Mouse (Mus musculus): ENCODE results near the gene Slc1a2. TPM values are rescaled to one million over a fixed set of nuclear protein-coding genes. Genes with fewer than 3 reads are reported as not detected.

The Slc1a2 gene
- polyA plus RNA-seq, 1 experiment from 2014 or later, result 1.1 TPM

DNA sequence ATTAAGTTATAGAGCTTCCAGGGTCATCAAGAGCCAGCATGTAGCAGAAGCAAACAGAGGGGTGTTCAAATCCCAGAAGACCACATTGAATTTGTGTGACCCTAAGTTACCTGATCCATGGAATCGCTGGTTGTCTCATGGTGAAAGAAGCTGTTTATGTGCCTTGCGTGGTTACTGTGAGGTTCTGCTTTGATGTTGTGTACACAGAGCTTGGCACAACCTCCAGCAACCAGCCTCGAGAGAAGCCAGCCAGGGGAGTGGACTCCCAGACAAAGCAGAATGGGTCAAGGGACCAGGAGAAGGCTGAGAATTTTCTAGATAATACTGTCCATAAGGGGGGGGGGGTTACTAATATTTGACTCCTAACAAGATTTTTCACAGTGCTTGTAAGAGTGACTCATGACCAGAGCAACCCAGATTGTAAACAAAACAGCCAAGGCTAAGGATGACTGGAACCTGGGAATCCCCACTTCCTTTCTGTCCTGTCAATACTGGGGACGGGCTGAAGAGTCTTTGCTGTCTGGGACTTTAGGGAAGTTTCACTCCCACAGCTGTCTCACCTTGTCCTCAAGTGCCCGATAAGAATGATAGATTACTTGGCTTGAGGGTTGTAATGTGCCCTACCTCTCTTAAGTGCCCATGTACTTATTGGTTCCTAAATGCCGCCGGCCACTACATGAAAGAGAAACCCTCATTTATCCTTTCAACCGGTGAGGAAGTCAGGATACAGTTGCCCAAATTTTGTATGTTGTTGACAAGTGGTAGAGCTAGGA is 106.3 kb downstream of the Slc1a2 start:
- Histone ChIP-seq H3K27me3 (no peaks in the 10 kb centered on the region), H3K4me3 (replicated peaks) (no peak overlapping the region), H3K9me3 (replicated peaks) (no peaks in the 10 kb centered on the region), H3K27ac (replicated peaks) (no peak overlapping the region), H3K36me3 (replicated peaks) (no peaks in the 10 kb centered on the region), H3K4me2 (no peak overlapping the region), H3K9ac (no peak overlapping the region), H3K4me1 (replicated peaks) (no peaks in the 10 kb centered on the region)
- 48% methylated on average over 8 of the region's 8 CpGs for WGBS (ENCODE audit: insufficient replicate concordance)
- ATAC-seq (ENCODE audit: insufficient read depth), result no peak

DNA sequence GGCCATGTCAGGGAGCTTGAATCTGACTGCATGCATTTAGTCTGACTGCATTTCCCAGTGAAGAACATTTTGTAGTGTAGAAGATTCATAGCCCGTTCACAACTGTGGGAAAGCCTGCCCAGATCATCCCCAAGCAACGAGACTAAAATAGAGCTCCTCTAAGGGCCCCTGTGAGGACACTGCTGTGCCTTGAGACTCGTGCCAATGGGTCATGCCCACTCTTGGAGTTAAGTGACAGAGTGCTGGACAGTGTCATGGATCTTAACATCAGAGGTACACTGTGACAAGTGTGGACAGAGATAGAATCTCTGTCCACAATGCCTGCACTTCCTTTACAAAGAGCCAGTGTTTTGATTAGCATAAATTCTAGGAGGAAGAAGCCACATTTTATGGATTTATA is 109.8 kb downstream of the Slc1a2 start:
- 45% methylated on average over 3 of the region's 3 CpGs for WGBS (ENCODE audit: insufficient replicate concordance)
- H3K27ac ChIP-seq (replicated peaks), result no peak overlapping the region
- no peaks in the 10 kb centered on the region for H3K36me3 ChIP-seq (replicated peaks)
- ATAC-seq (ENCODE audit: insufficient read depth), result no peak
- H3K4me1 ChIP-seq (replicated peaks), result no peaks in the 10 kb centered on the region
- no peak overlapping the region for H3K4me2 ChIP-seq
- H3K4me3 ChIP-seq (replicated peaks), result no peak overlapping the region
- no peaks in the 10 kb centered on the region for H3K27me3 ChIP-seq
- no peak overlapping the region for H3K9ac ChIP-seq
- H3K9me3 ChIP-seq (replicated peaks), result no peaks in the 10 kb centered on the region

DNA sequence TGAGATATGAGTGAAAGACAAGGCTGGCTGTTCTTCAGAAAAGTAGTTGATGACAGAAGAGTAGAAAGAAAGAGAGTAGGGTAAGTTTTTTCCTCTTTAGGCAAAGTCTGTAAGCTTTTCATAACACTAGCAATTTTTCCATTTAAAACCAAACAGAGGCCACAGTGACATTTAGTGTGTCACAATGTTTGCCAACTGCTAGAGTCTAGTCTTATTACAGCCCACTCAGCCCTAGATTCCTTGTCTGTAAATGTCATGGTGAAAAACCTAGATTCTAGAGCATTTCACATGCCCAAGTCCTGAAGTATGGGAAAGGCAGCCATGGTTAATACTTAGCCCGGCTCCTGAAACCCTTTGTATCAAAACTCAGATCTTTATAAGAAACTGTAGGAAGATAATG is 112.8 kb downstream of the Slc1a2 start:
- Histone ChIP-seq H3K27ac (replicated peaks) (no peak overlapping the region), H3K4me3 (replicated peaks) (no peak overlapping the region), H3K27me3 (no peaks in the 10 kb centered on the region), H3K4me1 (replicated peaks) (no peaks in the 10 kb centered on the region), H3K4me2 (no peak overlapping the region), H3K9ac (no peak overlapping the region), H3K36me3 (replicated peaks) (no peaks in the 10 kb centered on the region), H3K9me3 (replicated peaks) (no peaks in the 10 kb centered on the region)
- WGBS (ENCODE audit: insufficient replicate concordance), result 61% methylated on average over 1 of the region's 1 CpGs
- ATAC-seq (ENCODE audit: insufficient read depth), result no peak

DNA sequence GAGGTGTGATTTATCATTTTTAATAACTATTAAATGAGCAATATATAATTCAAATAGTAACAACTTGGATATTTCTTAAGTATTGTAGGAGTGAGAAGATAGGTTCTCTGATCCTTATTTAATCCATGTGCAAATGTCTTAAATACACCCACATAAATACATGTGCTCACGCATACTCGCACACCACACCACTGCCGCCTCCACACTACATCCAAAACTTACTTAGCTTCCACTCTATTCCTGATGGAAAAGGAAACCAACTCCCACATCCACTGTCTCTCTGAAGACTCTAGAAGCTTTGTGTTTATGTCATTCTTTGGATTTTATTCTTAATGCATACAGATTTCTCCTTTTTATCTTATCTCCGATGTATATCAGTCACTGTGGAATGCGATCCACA is 113.8 kb downstream of the Slc1a2 start:
- H3K4me1 ChIP-seq (replicated peaks), result no peaks in the 10 kb centered on the region
- ATAC-seq (ENCODE audit: insufficient read depth), result no peak
- no peaks in the 10 kb centered on the region for H3K27me3 ChIP-seq
- no peak overlapping the region for H3K4me2 ChIP-seq
- H3K27ac ChIP-seq (replicated peaks), result no peak overlapping the region
- H3K9me3 ChIP-seq (replicated peaks), result no peaks in the 10 kb centered on the region
- WGBS (ENCODE audit: insufficient replicate concordance), result 82% methylated on average over 5 of the region's 5 CpGs
- H3K36me3 ChIP-seq (replicated peaks), result no peaks in the 10 kb centered on the region
- H3K4me3 ChIP-seq (replicated peaks), result no peak overlapping the region
- H3K9ac ChIP-seq, result no peak overlapping the region

DNA sequence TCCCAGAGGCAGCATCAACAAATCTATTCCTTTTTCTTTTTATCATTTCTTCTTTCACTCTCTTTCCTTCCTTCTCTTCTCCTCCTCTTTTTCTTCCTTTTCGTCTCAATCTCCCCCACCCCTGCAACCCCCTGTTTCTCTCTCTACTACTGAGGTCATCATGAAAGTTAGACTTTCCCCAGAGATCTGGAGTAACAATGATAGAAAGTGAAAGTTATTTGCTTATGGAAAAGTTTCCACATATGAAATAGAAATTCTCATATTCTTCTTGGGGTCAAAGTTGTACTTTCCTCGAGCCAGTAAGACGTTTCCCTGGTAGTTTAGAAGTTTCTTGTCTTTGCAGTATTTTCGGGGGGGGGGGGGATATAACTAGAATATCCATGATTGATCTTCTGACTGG is 116.2 kb downstream of the Slc1a2 start:
- 50% methylated on average over 4 of the region's 4 CpGs for WGBS (ENCODE audit: insufficient replicate concordance)
- no peak for ATAC-seq (ENCODE audit: insufficient read depth)
- H3K9ac ChIP-seq, result no peak overlapping the region

DNA sequence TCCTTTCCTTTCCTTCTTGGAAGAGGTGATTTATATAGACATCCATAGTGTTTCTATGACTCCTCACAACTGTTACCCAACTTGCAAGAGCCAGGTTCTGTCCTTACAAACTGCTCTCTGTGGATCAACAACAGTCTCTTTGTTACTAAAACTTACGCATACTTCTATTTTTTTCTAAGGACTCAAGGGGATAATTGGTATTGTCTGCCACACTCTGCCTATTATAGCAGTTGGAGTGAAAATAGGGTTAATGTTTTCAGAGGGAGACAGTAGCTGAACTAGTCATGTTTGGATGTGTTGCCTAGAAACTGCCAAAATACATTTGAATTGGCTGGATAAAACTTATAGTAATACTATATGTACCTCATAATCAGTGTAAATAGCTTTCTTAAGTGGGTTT is 117.1 kb downstream of the Slc1a2 start:
- no peaks in the 10 kb centered on the region for H3K36me3 ChIP-seq (replicated peaks)
- H3K4me1 ChIP-seq (replicated peaks), result no peaks in the 10 kb centered on the region
- H3K27me3 ChIP-seq, result no peaks in the 10 kb centered on the region
- H3K4me3 ChIP-seq (replicated peaks), result no peak overlapping the region
- H3K9me3 ChIP-seq (replicated peaks), result no peaks in the 10 kb centered on the region
- no peak overlapping the region for H3K27ac ChIP-seq (replicated peaks)
- H3K9ac ChIP-seq, result no peak overlapping the region
- H3K4me2 ChIP-seq, result no peak overlapping the region
- ATAC-seq (ENCODE audit: insufficient read depth), result no peak
- 80% methylated on average over 1 of the region's 1 CpGs for WGBS (ENCODE audit: insufficient replicate concordance)

More for the DNA sequence above, 116.2 kb downstream of the Slc1a2 start:
- no peaks in the 10 kb centered on the region for H3K36me3 ChIP-seq (replicated peaks)
- H3K4me2 ChIP-seq, result no peak overlapping the region
- H3K27ac ChIP-seq (replicated peaks), result no peak overlapping the region
- no peaks in the 10 kb centered on the region for H3K4me1 ChIP-seq (replicated peaks)
- H3K4me3 ChIP-seq (replicated peaks), result no peak overlapping the region
- no peaks in the 10 kb centered on the region for H3K9me3 ChIP-seq (replicated peaks)
- H3K27me3 ChIP-seq, result no peaks in the 10 kb centered on the region

DNA sequence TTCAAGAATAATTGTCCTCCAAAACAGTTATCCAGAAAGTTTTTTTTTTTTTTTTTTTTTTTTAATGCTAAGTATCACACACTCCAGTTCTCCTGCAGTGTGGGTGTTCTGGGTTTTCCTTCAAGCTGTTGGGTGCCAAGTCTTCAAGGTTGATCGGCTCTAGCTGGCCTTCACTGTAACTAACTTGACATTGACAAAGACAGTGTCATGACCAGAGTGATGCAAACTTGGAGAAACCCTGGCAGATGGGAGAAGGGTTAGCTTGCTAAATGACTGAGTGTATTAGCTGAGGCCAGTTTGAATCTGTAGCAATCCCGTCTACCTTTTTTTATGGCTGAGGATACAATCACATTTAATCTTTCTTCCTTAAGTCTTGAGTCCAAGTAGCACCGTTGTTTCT is 119.7 kb downstream of the Slc1a2 start:
- no peaks in the 10 kb centered on the region for H3K4me1 ChIP-seq (replicated peaks)
- H3K36me3 ChIP-seq (replicated peaks), result no peaks in the 10 kb centered on the region
- H3K9ac ChIP-seq, result no peak overlapping the region
- no peaks in the 10 kb centered on the region for H3K27me3 ChIP-seq
- no peak overlapping the region for H3K4me2 ChIP-seq
- 72% methylated on average over 3 of the region's 3 CpGs for WGBS (ENCODE audit: insufficient replicate concordance)
- ATAC-seq (ENCODE audit: insufficient read depth), result no peak
- H3K27ac ChIP-seq (replicated peaks), result no peak overlapping the region
- no peaks in the 10 kb centered on the region for H3K9me3 ChIP-seq (replicated peaks)
- no peak overlapping the region for H3K4me3 ChIP-seq (replicated peaks)

DNA sequence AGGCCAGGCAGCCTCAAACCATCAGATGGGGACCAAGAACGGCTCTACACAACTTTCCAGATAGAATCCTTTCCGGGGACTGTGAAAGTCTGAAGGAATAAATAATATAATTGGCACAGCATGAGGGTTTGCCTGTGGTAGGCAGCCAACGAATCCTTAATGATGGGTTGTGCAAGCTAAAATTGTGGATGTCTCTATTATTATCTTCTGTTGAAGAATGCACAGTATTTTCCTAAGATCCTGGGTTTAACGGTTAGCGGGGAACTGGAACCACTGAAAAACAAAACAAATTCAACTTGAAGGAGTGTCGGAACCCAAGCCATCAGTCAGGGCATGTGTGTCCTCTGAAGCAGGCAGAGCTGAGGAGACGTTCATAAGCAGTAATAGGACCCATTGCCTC is 124.3 kb downstream of the Slc1a2 start:
- H3K4me2 ChIP-seq, result no peak overlapping the region
- H3K27me3 ChIP-seq, result no peaks in the 10 kb centered on the region
- H3K4me1 ChIP-seq (replicated peaks), result no peaks in the 10 kb centered on the region
- H3K36me3 ChIP-seq (replicated peaks), result no peaks in the 10 kb centered on the region
- no peak overlapping the region for H3K4me3 ChIP-seq (replicated peaks)
- no peak overlapping the region for H3K9ac ChIP-seq
- H3K9me3 ChIP-seq (replicated peaks), result no peaks in the 10 kb centered on the region
- ATAC-seq (ENCODE audit: insufficient read depth), result no peak
- 63% methylated on average over 7 of the region's 7 CpGs for WGBS (ENCODE audit: insufficient replicate concordance)
- H3K27ac ChIP-seq (replicated peaks), result no peak overlapping the region

DNA sequence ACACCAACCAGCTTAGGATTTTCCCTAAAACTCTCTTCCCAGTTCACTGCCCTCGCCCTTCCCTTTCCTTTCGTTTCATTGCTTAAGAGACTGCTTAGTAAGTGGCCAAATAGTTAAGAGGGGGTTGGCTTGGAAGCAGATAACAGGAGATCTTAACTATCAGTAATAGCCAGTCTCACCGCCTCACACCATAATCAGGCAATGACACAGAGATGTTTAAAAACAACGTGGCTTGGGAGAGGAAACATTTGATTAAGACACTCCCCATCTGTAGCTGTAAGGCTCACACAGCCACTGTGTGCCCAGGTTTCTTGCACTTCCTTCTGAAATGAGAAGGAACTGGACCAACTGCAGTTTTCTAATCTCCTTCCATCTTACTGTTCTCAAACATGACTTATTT is 127.2 kb downstream of the Slc1a2 start:
- no peak overlapping the region for H3K9ac ChIP-seq
- no peaks in the 10 kb centered on the region for H3K36me3 ChIP-seq (replicated peaks)
- no peak overlapping the region for H3K27ac ChIP-seq (replicated peaks)
- no peak for ATAC-seq (ENCODE audit: insufficient read depth)
- no peak overlapping the region for H3K4me3 ChIP-seq (replicated peaks)
- H3K4me1 ChIP-seq (replicated peaks), result no peaks in the 10 kb centered on the region
- H3K27me3 ChIP-seq, result no peaks in the 10 kb centered on the region
- H3K9me3 ChIP-seq (replicated peaks), result no peaks in the 10 kb centered on the region
- WGBS (ENCODE audit: insufficient replicate concordance), result 32% methylated on average over 4 of the region's 4 CpGs
- H3K4me2 ChIP-seq, result no peak overlapping the region

DNA sequence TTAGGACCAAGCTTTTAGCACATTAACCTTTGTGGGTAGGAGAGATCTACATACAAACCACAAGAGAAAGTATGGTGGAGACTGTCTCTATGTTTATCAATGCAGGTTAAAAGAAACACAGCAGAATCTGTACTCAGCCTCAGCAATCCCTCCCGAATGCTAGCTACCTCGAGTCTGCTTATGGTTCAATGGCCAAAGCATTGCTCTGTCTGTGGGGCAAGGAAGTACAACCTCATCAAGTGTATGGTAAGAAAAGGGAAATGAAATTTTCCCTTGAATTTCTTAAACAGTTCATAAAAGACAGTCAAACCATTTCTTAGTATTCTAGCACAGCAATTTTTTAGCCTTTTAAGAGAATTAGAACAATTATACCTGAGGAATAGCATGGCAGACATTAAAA is 133.2 kb downstream of the Slc1a2 start:
- Histone ChIP-seq H3K36me3 (replicated peaks) (no peaks in the 10 kb centered on the region), H3K9ac (no peak overlapping the region), H3K27ac (replicated peaks) (no peak overlapping the region), H3K4me1 (replicated peaks) (no peaks in the 10 kb centered on the region), H3K4me3 (replicated peaks) (no peak overlapping the region), H3K27me3 (no peaks in the 10 kb centered on the region), H3K4me2 (no peak overlapping the region), H3K9me3 (replicated peaks) (no peaks in the 10 kb centered on the region)
- no peak for ATAC-seq (ENCODE audit: insufficient read depth)
- 44% methylated on average over 2 of the region's 2 CpGs for WGBS (ENCODE audit: insufficient replicate concordance)

DNA sequence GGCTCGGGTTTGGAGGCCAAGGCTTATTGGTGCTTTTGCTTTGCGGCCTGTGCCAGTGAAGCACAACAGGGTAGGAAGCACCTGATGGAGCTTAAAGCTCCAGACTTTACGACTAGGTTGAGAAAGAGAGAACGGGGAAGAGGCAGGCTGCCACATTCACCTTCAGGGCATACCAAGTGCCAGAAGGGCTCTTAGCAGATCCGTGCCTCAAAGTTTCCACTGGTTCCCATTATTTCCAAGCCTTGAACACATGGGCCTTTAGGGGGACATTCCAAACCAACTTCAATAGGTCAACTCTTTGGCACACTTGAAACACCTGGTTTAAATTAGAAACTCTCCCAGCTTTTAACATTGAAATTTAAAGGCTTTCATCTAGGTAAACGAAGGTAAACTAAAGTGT is 134.3 kb downstream of the Slc1a2 start:
- no peaks in the 10 kb centered on the region for H3K36me3 ChIP-seq (replicated peaks)
- no peaks in the 10 kb centered on the region for H3K9me3 ChIP-seq (replicated peaks)
- no peaks in the 10 kb centered on the region for H3K4me1 ChIP-seq (replicated peaks)
- ATAC-seq (ENCODE audit: insufficient read depth), result no peak
- H3K9ac ChIP-seq, result no peak overlapping the region
- H3K4me2 ChIP-seq, result no peak overlapping the region
- H3K27ac ChIP-seq (replicated peaks), result no peak overlapping the region
- no peaks in the 10 kb centered on the region for H3K27me3 ChIP-seq
- no peak overlapping the region for H3K4me3 ChIP-seq (replicated peaks)
- WGBS (ENCODE audit: insufficient replicate concordance), result 68% methylated on average over 6 of the region's 6 CpGs

DNA sequence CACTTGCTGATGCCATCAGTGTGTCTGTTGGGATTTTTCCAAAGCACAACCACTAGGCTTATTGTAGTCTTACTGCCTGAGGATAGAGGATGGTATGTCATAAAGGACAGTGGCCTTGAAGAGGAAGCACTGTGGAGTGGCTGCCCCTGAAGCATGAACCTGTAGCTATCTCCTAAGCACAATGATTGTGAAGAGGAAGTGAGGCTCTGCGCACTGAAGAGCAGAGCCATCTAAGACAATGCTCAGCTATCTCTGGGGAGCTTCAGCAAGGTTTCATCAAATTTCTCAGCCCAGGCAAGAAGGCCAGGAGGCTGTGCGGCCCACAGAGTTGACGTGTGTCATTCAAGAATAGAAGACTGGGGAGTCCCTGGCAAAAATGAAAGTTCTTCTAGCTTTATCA is 136.6 kb downstream of the Slc1a2 start:
- 41% methylated on average over 3 of the region's 3 CpGs for WGBS (ENCODE audit: insufficient replicate concordance)
- Histone ChIP-seq H3K9ac (no peak overlapping the region), H3K4me2 (no peak overlapping the region), H3K9me3 (replicated peaks) (no peaks in the 10 kb centered on the region), H3K4me1 (replicated peaks) (no peaks in the 10 kb centered on the region), H3K27ac (replicated peaks) (no peak overlapping the region), H3K27me3 (no peaks in the 10 kb centered on the region), H3K36me3 (replicated peaks) (no peaks in the 10 kb centered on the region), H3K4me3 (replicated peaks) (no peak overlapping the region)
- ATAC-seq (ENCODE audit: insufficient read depth), result no peak

Measured in liver, embryonic 15.5 days (tissue).